Mouse (Mus musculus) Muller cell, postnatal 12 days (primary cell): ENCODE data around the gene Vrk2.
A peak's percentile ranks its signal among the peaks of the same experiment; 100 is the strongest.

ENCODE experiments used
- DNase-seq: peaks from one replicate; pipeline ENCODE4 v3.0.0-alpha.2; 2015; ENCODE audit errors: inconsistent ontology term

Gene Vrk2

DNA sequence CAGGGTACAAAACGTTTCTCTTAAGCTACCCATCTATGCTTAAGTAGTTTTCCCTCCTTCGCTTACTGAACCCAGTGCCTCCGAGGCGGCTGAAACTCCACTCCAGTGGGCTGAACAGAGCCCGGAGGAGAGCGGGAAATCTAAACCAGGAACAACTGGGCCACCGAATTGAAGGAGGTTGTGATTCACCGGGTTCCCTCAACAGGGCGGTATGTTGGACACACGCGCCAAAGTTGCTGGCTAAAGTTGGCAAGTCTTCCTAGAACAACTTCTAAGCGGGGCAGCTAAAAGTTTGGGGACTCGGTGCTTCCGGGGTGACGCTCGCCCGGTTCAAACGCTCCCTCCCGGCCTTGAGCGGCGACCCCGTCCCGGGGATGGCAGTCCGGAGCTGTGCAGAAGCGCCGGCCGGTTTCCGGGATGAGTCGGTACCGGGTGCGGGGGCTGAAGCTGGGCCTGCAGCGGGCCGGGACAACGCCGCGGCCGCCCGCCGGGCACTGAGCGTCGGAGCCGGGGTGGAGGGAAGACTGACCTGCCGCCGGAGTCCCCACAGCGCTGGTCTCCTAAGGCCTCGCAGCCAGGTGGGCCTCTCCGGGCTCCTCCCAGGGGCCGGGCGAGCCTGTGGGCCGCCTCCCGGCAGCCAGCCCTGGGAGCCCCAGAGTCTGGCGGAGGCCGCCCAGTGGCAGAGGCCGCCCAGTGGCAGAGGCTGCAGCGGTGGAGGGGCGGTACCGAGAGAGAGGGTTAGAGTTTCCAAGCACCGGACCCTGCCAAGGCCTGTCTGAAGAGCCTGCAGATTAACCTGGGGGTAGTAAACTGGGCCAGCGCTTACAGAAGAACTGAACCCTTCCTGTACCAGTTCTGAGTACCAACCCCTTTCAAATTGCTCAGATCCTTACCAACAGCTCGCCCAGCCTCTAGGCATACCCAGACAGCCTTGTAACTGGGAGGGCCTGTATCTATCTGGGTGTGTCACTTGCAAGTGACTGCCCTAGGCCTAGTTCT, at the start of gene Vrk2, which contains the start of gene Gm6899:
Gene Vrk2, minus strand, starts transcription at position 939 of the 999 bp plus-strand sequence.
Gene Gm6899, plus strand, starts transcription at position 181 of the 999 bp plus-strand sequence.
- DNase-seq: peak; percentile 96

DNA sequence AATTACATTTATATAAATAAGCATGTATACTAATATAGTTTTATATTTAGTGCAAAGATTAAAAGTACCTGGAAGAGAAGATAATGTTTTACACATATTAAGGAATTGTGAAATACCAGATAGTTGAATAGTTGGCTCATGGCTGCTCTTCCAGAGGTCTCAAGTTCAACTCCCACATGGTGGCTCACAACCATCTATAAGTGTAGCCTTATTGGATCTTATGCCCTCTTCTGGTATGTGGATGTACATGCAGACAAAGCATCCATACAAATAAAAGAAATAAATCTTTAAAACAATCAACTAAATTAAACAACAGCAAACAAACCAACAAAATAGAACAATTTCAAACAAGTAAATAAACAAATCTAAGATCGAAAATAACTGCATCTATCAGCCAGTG, 48.3 kb upstream of the Vrk2 start:
- DNase-seq: no peak

GRCm38 (mm10) chr11:26640314-26640785, 46.6 kb upstream of the Vrk2 start:
- DNase-seq: peak; percentile 5

- no peak for DNase-seq
These were observed 42.4 kb upstream of the Vrk2 start for GRCm38 (mm10) chr11:26636239-26636638.

DNA sequence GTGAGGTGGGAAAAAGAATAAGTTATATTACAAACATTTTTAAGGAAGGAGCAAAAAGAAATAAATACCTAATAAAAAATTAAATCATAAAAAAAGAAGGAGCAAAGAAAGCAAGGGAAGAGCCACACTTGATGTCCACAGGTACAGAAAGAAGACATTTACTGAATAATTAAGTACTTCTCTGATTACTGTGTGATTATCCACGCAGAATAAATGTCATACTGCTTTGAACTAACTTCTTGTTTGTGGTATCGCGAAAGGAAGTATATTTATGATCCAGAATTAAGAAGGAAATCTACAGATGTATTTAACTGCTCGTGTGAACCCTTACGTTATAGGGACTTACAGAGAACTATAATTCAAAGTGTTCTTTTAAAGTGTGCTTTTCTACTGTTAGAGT, 28.9 kb upstream of the Vrk2 start:
- no peak for DNase-seq

DNA sequence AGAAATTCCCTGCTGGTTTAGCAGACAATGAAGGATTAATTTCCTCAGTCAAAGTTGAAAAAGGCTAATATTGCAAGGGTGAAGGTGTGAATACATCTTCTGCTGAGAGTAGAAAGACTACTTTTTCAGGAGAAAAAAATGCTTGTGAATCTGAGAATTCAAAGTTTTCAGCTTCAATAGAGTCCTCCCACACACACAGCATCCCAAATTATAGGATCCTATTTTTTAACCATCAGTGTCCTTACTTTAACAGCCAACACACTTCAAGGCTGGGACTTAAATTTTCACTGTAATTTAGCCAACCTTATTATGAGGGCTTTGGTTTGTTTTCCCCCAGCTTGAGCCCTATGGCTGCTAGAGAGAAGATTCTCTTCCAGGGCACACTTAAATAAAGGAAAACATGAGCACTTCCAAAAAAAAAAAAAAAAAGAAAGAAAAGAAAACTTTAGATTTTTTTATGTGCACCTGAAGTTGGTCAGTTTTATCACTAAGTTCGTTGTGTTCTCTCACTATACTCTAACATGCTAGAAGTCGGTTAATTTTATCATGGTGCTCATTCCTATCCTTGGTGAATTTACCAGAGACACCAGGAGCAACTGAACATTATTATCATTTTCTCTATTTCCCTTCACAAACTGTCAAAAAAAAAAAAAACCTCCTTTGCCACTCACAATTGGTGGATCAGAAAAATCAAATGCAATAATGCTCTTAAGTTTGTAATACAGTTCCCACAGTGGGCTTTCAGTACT, 24.9 kb upstream of the Vrk2 start:
- DNase-seq: no peak

DNA sequence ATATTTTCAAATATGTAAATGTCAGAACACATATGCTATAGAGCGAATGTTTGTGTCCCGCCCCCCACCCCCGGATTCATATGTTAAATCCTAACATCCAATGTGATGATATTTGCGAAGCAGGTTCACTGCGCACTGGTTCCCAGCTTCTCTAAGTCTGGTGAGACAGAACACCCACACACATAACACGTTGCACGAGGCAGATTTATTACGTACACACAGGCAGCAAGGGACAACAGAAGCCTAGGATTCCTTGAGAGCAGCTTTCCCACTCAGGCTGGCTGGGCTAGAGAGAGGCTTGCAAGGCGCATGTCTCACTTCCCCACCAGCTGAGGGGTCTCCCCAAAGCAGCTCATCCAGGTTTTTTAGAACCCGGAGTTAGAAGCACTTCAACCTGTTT, 15.0 kb upstream of the Vrk2 start:
- DNase-seq: no peak

DNA sequence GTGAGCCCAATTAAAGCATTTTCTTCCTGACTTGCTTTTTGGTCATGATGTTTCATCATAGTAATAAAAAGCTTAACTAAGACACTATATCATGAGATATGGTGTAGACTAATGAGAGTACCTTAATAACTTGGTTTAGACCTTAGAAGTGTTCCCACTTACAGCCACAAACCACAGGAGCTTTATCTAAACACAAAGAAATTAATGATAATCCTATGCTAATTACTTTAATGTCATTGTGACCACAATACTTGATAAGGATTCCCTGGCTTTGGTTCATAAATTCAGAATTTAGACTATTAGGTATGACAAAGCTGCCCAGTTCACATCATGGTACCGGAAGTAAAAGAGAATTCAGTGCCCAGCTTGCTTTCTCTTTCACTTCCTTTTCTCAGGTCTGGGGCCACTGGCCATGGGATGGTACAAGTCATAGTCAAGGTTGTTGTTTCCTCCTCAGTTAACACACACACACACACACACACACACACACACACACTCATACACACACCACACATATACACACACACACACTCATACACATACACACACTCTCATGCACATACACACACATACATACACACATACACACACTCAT, 10.4 kb upstream of the Vrk2 start:
- DNase-seq: no peak

- no peak for DNase-seq
These were observed 7.9 kb upstream of the Vrk2 start for GRCm38 (mm10) chr11:26601571-26602175.

DNA sequence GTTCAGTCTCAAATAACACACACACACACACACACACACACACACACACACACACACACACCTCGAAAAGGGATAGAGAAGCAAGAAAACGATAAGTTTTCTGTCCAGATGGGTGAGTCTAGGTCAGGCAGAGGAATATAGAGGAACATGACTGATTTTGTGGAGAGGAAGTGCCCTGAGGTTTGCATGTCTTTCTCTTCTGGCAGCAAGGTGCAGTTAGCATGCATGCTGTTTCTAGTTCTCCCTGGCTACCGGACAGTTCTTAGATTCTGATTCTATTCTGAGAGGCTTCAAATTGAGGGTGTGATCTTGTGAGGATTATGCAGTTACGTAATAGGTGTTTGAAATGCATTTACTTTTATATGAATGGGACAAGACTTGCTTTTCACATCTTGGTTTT, 6.9 kb upstream of the Vrk2 start:
- no peak for DNase-seq

GRCm38 (mm10) chr11:26598876-26599275, 5.1 kb upstream of the Vrk2 start:
- no peak for DNase-seq

DNA sequence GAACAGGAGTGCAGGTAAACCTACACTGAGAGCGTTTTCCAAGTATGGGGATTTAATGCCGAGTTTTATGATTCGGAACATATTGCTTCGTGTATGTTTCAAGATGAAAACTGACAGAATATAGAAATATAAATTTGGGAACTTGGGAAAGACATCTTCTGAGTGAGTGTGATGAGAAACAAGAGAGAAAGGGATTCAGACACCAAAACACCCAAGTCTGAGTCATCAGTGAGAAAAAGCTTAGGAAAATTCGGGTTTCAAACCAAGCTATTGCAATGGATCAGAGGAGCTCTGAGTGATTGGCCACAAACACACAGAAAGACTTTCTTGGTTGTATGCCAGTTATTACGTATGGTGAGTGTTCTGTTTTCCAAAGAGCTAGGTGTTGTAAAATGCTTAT, 4.0 kb upstream of the Vrk2 start:
- no peak for DNase-seq

- no peak for DNase-seq
These were observed 3.3 kb upstream of the Vrk2 start for GRCm38 (mm10) chr11:26597145-26597544.

- no peak for DNase-seq
These were observed 2.4 kb upstream of the Vrk2 start for GRCm38 (mm10) chr11:26596186-26596585.

DNA sequence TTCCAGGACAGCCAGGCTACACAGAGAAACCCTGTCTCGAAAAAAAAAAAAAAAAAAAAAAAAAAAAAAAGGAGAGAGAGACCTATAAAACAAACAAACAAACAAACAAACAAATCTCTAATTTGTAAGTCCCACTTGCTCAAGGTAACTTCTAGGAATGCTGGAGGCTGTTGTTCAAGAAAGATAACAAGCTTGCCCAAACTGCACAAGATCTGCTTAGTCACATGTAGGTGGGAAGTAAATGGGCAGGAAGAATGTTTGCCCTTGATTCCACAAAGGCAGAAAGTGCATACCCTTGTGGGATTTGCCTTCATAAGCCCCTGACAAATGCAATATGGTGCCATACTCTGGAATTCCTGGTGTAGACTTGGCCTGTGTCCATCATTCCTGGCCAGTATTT, 688 bp upstream of the Vrk2 start:
- peak; percentile 48 for DNase-seq

DNA sequence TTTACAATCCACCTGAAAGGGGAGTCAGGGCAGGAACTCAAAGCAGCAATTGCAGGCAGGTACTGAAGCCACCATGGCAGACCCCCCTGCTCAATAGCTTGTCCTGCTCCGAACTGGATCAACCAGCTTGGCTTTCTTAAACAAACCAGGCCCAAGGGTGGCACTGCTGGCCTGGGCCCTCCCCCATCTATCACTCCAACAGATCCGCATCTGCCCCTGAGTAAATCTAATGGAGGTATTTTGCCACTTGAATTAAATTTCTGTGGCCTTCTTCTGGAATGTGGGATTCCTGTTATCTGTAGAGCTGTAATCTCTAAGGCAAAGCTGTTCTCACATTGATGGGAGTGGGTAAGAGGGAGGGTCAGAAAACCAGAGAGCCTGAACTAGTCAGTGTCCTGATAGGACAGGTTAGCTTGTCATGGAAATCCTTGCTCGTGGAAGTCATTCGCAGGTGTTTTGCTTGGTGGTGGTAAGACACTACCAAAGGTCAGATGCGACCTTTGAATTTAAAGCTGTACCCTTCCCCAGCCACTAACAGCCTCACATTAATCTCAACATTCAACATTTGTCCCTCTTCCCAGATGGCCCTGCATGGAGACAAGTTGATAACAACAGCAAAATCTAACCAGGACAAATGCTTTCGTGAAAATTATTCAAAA, 1.3 kb downstream of the Vrk2 start:
- DNase-seq: peak; percentile 21

GRCm38 (mm10) chr11:26587184-26587524, 6.6 kb downstream of the Vrk2 start:
- DNase-seq: no peak

GRCm38 (mm10) chr11:26586367-26587183, 7.2 kb downstream of the Vrk2 start:
- DNase-seq: no peak

GRCm38 (mm10) chr11:26585409-26586366, 8.1 kb downstream of the Vrk2 start:
- no peak for DNase-seq
